Mouse (Mus musculus): Measurements from ENCODE around the gene Atp2c2. TPM values are rescaled to one million over a fixed set of nuclear protein-coding genes. Genes with fewer than 3 reads are reported as not detected.

Atp2c2 gene
- polyA plus RNA-seq, 1 experiment from 2014 or later: 10.8 TPM

DNA sequence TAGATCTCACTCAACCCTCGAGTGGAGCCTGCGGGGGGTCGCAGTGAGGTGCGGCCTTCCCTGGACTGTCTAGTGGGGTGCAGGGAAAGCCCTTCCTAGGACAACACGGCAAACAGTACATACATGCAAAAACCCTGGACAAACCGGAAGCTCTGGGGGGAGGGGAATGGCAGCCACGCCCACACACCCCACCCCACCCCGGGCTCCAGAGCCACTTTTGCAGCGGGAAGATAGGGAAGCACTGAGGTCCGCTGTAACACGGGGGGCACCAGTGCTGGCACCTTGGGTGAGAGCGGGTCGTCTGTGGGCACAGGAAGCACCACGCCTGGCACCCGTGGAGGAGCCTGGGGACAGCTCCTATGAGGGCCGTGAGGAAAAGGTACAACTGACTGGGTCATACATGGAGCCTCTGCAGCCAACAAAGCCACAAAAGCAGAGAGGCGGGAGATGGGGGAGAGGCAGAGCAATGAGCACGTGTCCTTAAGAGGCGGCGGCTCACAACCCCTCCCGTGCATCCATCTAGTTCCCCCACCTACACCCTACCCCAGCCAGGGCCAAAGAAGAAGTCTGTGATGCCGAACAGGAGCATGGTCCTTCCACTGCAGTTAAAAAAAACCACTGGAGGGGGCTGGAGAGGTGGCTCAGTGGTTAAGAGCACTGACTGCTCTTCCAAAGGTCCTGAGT is 66.1 kb downstream of the Atp2c2 start:
- Histone ChIP-seq H3K9me3 (replicated peaks; ENCODE audit: control insufficient read depth, low read length) (no peaks in the 10 kb centered on the region), H3K4me2 (ENCODE audit: low read depth, low read length) (no peak overlapping the region), H3K27ac (ENCODE audit: low read length) (no peak overlapping the region), H3K27me3 (ENCODE audit: control insufficient read depth, insufficient read depth, low read length) (no peaks in the 10 kb centered on the region), H3K36me3 (ENCODE audit: control insufficient read depth, insufficient read depth, low read length) (peaks cover 6% of the 10 kb centered on the region), H3K9ac (ENCODE audit: low read length) (no peak overlapping the region), H3K4me3 (replicated peaks; ENCODE audit: low read length) (no peak overlapping the region), H3K4me1 (ENCODE audit: control insufficient read depth, insufficient read depth, low read length) (peaks cover 5% of the 10 kb centered on the region)
- ATAC-seq (ENCODE audit: insufficient read depth, low FRiP score): no peak
- 73% methylated on average over 22 of the region's 22 CpGs for WGBS

DNA sequence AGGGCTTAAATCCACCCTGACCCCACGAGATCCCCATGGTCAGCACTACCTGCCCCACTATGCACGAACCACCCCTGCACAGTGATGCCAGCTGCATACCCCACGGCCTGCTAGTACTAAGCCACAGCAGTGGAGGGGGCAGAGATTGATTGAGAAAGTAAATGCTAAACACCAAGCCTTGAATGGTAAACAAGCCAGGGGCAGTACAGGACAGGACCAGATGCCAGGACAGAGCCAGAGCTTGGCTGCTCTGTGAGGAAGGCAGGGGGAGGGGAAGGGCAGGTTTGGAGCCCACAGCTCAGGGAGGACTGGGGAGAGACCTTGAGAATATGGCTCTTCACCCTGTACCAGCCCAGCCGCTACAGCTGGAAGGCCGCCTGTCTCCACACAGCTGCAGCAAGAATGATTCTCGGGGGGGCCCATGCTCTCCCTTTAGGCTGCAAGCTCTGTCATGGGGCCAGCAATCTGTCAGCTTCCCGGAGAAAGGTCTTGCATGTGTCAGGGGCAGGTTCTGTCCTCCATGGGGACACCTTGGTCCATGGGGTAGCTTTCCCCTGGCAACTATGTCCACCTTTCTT is 76.9 kb downstream of the Atp2c2 start:
- no peak overlapping the region for H3K4me2 ChIP-seq (ENCODE audit: low read depth, low read length)
- WGBS: 77% methylated on average over 7 of the region's 7 CpGs
- no peak overlapping the region for H3K9ac ChIP-seq (ENCODE audit: low read length)
- H3K36me3 ChIP-seq (ENCODE audit: control insufficient read depth, insufficient read depth, low read length): no peaks in the 10 kb centered on the region
- H3K27ac ChIP-seq (ENCODE audit: low read length): no peak overlapping the region
- H3K9me3 ChIP-seq (replicated peaks; ENCODE audit: control insufficient read depth, low read length): no peaks in the 10 kb centered on the region
- H3K4me3 ChIP-seq (replicated peaks; ENCODE audit: low read length): no peak overlapping the region
- ATAC-seq (ENCODE audit: insufficient read depth, low FRiP score): no peak
- peaks cover 18% of the 10 kb centered on the region for H3K4me1 ChIP-seq (ENCODE audit: control insufficient read depth, insufficient read depth, low read length)
- H3K27me3 ChIP-seq (ENCODE audit: control insufficient read depth, insufficient read depth, low read length): no peaks in the 10 kb centered on the region

DNA sequence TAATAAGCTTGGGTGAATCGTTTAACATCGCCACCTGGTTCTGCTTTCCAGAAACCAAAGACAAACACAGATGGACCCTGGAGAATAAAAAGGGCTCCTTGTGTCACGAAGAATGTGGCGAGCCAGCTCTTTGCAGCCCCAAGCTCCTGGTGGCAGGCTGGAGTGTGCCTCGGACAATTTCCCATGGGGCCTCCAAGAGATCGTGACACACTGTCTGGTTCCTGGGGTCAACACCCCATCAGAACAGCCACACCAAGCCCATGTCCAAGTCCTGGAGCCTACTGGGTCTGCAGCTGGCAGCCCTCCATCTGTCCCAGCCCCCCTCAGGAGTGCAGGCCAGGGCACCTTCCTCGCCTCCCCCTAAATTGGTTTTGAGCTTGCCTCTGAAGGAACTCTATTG is 78.0 kb downstream of the Atp2c2 start:
- Histone ChIP-seq H3K9me3 (replicated peaks; ENCODE audit: control insufficient read depth, low read length) (no peaks in the 10 kb centered on the region), H3K4me2 (ENCODE audit: low read depth, low read length) (peak overlapping the region; percentile 75), H3K4me1 (ENCODE audit: control insufficient read depth, insufficient read depth, low read length) (peaks cover 18% of the 10 kb centered on the region), H3K4me3 (replicated peaks; ENCODE audit: low read length) (peak overlapping the region; percentile 67), H3K27ac (ENCODE audit: low read length) (peak overlapping the region; percentile 85), H3K27me3 (ENCODE audit: control insufficient read depth, insufficient read depth, low read length) (no peaks in the 10 kb centered on the region), H3K36me3 (ENCODE audit: control insufficient read depth, insufficient read depth, low read length) (no peaks in the 10 kb centered on the region), H3K9ac (ENCODE audit: low read length) (peak overlapping the region; percentile 83)
- 14% methylated on average over 7 of the region's 7 CpGs for WGBS
- ATAC-seq (ENCODE audit: insufficient read depth, low FRiP score): 0 out of 2 replicates have a peak, but pooled peaks have one; percentile 12

DNA sequence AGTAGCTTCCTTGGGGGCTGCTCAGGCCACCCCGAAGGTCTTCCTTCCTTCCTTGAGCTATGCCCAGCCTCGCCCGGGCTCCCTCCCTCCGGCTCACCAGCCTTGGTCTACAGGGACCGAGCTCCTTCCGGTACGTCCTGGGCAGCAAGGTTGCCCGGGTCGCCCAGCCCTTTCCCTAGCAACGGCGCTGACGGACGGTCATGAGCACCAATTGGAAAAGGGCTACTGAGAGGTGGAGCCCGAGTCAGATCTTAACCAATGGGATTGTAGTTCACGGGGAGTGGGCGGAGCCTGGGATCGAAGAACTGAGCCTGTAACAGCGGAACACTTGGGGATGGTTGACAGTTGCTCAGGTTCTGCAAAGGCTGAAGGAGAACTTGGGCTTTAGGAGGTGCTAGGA is 78.5 kb downstream of the Atp2c2 start, which contains the start of gene Tldc1:
Tldc1 (minus strand) TSS at position 154 of the 400 bp plus-strand sequence.
- WGBS: under 1% methylated on average over 18 of the region's 18 CpGs
- peak within 1 kb of the TSS; percentile 75 for H3K4me2 ChIP-seq (ENCODE audit: low read depth, low read length)
- ATAC-seq (ENCODE audit: insufficient read depth, low FRiP score): peak; percentile 97
- peak within 1 kb of the TSS; percentile 83 for H3K9ac ChIP-seq (ENCODE audit: low read length)
- peak within 1 kb of the TSS; percentile 85 for H3K27ac ChIP-seq (ENCODE audit: low read length)
- no peaks in the 10 kb centered on the region for H3K27me3 ChIP-seq (ENCODE audit: control insufficient read depth, insufficient read depth, low read length)
- H3K9me3 ChIP-seq (replicated peaks; ENCODE audit: control insufficient read depth, low read length): no peaks in the 10 kb centered on the region
- H3K4me3 ChIP-seq (replicated peaks; ENCODE audit: low read length): peak within 1 kb of the TSS; percentile 67
- no peaks in the 10 kb centered on the region for H3K36me3 ChIP-seq (ENCODE audit: control insufficient read depth, insufficient read depth, low read length)
- H3K4me1 ChIP-seq (ENCODE audit: control insufficient read depth, insufficient read depth, low read length): peaks cover 18% of the 10 kb centered on the region

DNA sequence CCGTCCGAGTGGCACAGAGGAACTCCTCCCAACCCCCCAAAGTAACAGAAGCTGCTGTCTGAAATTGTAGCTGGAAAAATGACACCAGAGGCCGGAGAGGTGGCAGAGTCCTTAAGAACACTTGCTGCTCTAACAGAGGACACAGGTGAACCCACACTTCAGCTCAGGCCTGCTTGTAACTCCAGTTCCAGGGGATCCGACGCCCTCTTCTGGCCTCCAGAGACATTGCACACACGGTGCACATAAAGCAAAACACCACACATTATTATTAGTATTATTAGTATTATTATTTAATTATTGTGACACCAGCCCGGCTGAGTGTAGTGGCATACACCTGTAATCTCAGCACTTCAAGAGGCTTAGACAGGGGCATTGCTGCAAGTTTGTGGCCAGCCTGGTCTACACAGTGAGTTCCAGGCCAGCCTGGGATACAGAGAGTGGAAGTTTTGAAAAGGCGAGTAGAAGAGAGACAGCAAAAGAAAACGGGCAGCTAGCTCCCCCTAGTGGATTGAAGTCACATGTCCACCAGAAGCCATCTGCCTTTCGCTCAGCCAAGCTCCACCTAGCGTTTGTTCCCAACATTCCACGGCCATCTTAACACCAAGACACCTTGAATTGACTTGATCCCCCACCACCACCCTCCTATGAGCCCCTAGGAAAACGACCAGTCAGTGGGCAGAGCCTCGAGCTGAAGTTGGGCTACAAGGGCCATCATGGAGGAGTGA is 79.4 kb downstream of the Atp2c2 start:
- no peak for ATAC-seq (ENCODE audit: insufficient read depth, low FRiP score)
- Histone ChIP-seq H3K9me3 (replicated peaks; ENCODE audit: control insufficient read depth, low read length) (no peaks in the 10 kb centered on the region), H3K4me3 (replicated peaks; ENCODE audit: low read length) (no peak overlapping the region), H3K36me3 (ENCODE audit: control insufficient read depth, insufficient read depth, low read length) (no peaks in the 10 kb centered on the region), H3K27me3 (ENCODE audit: control insufficient read depth, insufficient read depth, low read length) (no peaks in the 10 kb centered on the region), H3K27ac (ENCODE audit: low read length) (peak overlapping the region; percentile 75; the same call in 1 of the 2 replicates), H3K4me2 (ENCODE audit: low read depth, low read length) (peak overlapping the region; percentile 75; the same call in 1 of the 2 replicates), H3K4me1 (ENCODE audit: control insufficient read depth, insufficient read depth, low read length) (peaks cover 18% of the 10 kb centered on the region), H3K9ac (ENCODE audit: low read length) (peak overlapping the region; percentile 68)
- WGBS: 24% methylated on average over 14 of the region's 14 CpGs

DNA sequence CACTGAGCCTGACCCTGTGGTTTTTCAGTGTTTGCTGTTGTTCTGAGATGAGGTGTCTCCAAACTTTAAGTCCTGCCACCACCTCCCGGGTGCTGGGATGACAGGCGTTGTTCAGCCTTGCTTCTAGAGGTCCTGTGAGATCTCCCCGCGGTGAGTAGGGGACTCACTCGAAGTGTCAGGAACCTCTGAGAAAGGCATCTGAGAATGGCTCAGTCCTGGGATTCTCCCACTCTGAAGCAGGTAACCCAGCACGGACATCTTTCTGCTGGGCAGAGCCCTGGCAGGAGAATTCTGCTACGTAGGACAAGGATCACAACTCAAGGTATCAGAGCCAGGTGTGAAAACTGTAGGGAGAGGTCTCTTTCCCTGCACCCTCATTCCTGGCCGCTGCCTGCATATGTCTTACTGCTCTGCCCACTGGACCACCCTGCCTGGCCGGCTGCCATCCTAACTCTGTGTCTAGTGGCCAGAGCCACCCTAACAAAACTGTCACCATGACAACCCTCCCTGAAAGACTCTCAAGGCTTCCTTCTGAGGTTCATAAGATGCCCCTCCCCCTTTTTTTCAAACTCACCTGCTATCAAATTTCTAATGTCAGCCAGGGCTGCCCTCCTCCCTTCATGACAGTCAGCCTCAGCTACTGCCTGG is 80.7 kb downstream of the Atp2c2 start:
- no peak for ATAC-seq (ENCODE audit: insufficient read depth, low FRiP score)
- WGBS: 73% methylated on average over 9 of the region's 9 CpGs

DNA sequence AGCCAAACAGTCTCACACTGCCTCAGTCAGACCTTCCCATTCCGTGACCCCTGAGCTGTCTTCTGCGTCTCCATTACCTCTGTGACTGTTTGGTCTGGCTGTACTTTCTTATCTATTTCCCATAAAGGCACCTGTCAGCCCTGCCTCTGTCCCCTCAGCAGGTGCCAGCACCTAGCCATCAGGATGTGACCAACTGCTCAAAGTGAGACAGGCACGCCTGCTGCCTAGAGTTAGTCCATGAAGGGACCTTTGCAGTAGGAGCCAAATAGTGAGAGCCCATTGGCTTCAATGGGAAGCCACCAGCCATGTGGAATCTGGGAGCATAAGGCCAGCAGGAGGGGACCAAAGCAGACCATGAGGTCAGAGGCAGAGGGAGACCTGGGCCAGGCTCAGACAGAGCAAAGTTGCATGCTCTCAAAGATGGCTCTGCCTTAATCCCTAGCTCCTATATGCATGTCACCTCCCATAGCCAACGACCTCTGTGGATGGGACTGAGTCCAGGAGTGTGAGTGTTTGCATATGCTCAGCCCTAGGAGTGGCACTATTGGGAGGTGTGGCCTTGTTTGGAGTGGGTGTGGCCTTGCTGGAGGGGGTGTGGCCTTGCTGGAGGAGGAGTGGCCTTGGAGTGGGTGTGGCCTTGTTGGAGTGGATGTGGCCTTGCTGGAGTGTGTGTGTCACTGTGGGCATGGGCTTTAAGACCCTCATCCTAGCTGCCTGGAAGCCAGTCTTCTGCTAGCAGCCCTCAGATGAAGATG is 81.5 kb downstream of the Atp2c2 start:
- Histone ChIP-seq H3K9ac (ENCODE audit: low read length) (peak overlapping the region; percentile 3; the same call in 1 of the 2 replicates), H3K4me2 (ENCODE audit: low read depth, low read length) (no peak overlapping the region), H3K36me3 (ENCODE audit: control insufficient read depth, insufficient read depth, low read length) (no peaks in the 10 kb centered on the region), H3K27me3 (ENCODE audit: control insufficient read depth, insufficient read depth, low read length) (no peaks in the 10 kb centered on the region; the same call in 1 of the 2 replicates), H3K4me1 (ENCODE audit: control insufficient read depth, insufficient read depth, low read length) (peaks cover 25% of the 10 kb centered on the region), H3K27ac (ENCODE audit: low read length) (no peak overlapping the region), H3K4me3 (replicated peaks; ENCODE audit: low read length) (no peak overlapping the region), H3K9me3 (replicated peaks; ENCODE audit: control insufficient read depth, low read length) (no peaks in the 10 kb centered on the region)
- peak; percentile 20; the same call in 1 of the 2 replicates for ATAC-seq (ENCODE audit: insufficient read depth, low FRiP score)
- 44% methylated on average over 4 of the region's 4 CpGs for WGBS

More for the DNA sequence above, 80.7 kb downstream of the Atp2c2 start:
- Histone ChIP-seq H3K9me3 (replicated peaks; ENCODE audit: control insufficient read depth, low read length) (no peaks in the 10 kb centered on the region), H3K4me3 (replicated peaks; ENCODE audit: low read length) (no peak overlapping the region), H3K9ac (ENCODE audit: low read length) (no peak overlapping the region), H3K4me1 (ENCODE audit: control insufficient read depth, insufficient read depth, low read length) (peaks cover 20% of the 10 kb centered on the region), H3K27me3 (ENCODE audit: control insufficient read depth, insufficient read depth, low read length) (no peaks in the 10 kb centered on the region), H3K27ac (ENCODE audit: low read length) (no peak overlapping the region), H3K36me3 (ENCODE audit: control insufficient read depth, insufficient read depth, low read length) (no peaks in the 10 kb centered on the region), H3K4me2 (ENCODE audit: low read depth, low read length) (no peak overlapping the region)

DNA sequence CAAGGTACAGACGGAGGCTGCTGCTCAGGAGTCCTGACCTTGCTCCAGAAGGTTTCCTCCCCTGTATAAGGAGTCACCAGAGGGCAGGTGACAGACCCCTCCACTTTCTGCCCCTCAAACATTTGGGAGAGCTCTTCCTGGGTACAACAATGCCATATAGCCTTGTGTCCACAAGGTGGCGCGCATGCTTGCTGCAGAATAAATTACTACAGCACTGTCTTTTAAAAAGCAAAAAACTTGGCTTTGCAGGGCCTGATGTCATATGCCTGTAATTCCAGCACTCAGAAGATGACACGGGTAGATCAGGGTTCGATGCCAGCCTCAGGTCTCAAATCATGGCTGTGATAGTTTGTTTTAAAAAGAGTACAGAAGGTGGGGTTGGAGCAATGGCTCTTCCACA is 82.9 kb downstream of the Atp2c2 start:
- H3K4me3 ChIP-seq (replicated peaks; ENCODE audit: low read length): no peak overlapping the region
- no peak overlapping the region for H3K9ac ChIP-seq (ENCODE audit: low read length)
- H3K4me1 ChIP-seq (ENCODE audit: control insufficient read depth, insufficient read depth, low read length): peaks cover 18% of the 10 kb centered on the region
- no peak overlapping the region for H3K4me2 ChIP-seq (ENCODE audit: low read depth, low read length)
- no peak for ATAC-seq (ENCODE audit: insufficient read depth, low FRiP score)
- 3% methylated on average over 5 of the region's 5 CpGs for WGBS
- H3K9me3 ChIP-seq (replicated peaks; ENCODE audit: control insufficient read depth, low read length): no peaks in the 10 kb centered on the region
- no peaks in the 10 kb centered on the region; the same call in 1 of the 2 replicates for H3K27me3 ChIP-seq (ENCODE audit: control insufficient read depth, insufficient read depth, low read length)
- no peaks in the 10 kb centered on the region for H3K36me3 ChIP-seq (ENCODE audit: control insufficient read depth, insufficient read depth, low read length)
- H3K27ac ChIP-seq (ENCODE audit: low read length): no peak overlapping the region
